Mouse (Mus musculus): ENCODE data around the gene Tmprss13. TPM values are rescaled to one million over a fixed set of nuclear protein-coding genes. Genes with fewer than 3 reads are reported as not detected.

Gene Tmprss13
- polyA plus RNA-seq, 1 experiment from 2014 or later = not detected

DNA sequence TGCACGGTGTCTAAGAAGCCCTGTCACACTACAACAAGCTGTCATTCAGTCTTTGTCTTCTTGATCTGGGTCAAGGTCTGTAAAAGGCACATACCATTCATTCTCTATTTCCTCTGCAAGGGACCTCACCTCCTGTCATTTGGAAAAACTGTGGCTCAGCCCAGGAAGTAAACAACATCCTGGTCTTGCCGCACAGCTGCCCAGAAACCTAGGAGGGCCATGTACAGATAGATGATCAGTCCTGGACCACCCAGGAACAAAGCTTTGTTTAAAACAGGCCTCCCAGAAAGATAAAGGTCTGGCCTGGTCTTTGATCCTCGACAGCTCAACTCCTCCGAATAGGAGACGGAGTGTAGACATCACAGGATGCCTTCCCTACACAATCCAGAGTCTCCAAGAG is 31.0 kb downstream of the Tmprss13 start:
- H3K9me3 ChIP-seq (replicated peaks; ENCODE audit: control insufficient read depth, low read length, poor library complexity, severe bottlenecking) = no peaks in the 10 kb centered on the region
- no peaks in the 10 kb centered on the region for H3K4me1 ChIP-seq (ENCODE audit: control insufficient read depth, insufficient read depth, low read length)
- no peaks in the 10 kb centered on the region for H3K36me3 ChIP-seq (ENCODE audit: control insufficient read depth, insufficient read depth, low read length)
- H3K27me3 ChIP-seq (ENCODE audit: control insufficient read depth, insufficient read depth, low read depth, low read length) = no peaks in the 10 kb centered on the region
- no peak for ATAC-seq
- H3K4me2 ChIP-seq (ENCODE audit: low read length) = no peak overlapping the region
- no peak overlapping the region for H3K4me3 ChIP-seq (ENCODE audit: low read depth, low read length)
- WGBS = 44% methylated on average over 5 of the region's 5 CpGs
- no peak overlapping the region for H3K27ac ChIP-seq (ENCODE audit: low read length)
- H3K9ac ChIP-seq (ENCODE audit: low read depth, low read length) = no peak overlapping the region

DNA sequence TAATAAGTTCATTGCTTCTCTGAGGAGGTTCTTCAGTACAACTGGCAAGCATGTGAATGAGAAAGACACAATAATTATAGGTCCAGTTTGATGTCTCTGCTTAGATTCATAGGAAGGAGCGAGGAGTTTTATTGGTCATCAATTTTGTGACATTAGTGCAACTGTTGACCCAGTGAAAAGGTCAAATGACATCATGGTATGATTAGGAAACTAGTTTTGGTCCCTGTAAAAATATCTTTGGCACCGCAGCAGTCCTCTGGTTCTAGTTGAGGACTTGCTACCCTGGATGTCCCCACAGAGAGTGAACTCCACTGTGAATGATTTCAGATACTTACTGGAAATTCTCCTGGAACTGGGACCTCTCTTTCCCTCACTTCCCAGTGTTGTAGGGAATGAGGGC is 36.3 kb downstream of the Tmprss13 start:
- Histone ChIP-seq H3K27me3 (ENCODE audit: control insufficient read depth, insufficient read depth, low read depth, low read length) (no peaks in the 10 kb centered on the region), H3K9me3 (replicated peaks; ENCODE audit: control insufficient read depth, low read length, poor library complexity, severe bottlenecking) (no peaks in the 10 kb centered on the region), H3K36me3 (ENCODE audit: control insufficient read depth, insufficient read depth, low read length) (no peaks in the 10 kb centered on the region), H3K4me3 (ENCODE audit: low read depth, low read length) (no peak overlapping the region), H3K27ac (ENCODE audit: low read length) (no peak overlapping the region), H3K4me2 (ENCODE audit: low read length) (no peak overlapping the region), H3K4me1 (ENCODE audit: control insufficient read depth, insufficient read depth, low read length) (no peaks in the 10 kb centered on the region), H3K9ac (ENCODE audit: low read depth, low read length) (no peak overlapping the region)
- no peak for ATAC-seq
- 85% methylated on average over 2 of the region's 2 CpGs for WGBS

DNA sequence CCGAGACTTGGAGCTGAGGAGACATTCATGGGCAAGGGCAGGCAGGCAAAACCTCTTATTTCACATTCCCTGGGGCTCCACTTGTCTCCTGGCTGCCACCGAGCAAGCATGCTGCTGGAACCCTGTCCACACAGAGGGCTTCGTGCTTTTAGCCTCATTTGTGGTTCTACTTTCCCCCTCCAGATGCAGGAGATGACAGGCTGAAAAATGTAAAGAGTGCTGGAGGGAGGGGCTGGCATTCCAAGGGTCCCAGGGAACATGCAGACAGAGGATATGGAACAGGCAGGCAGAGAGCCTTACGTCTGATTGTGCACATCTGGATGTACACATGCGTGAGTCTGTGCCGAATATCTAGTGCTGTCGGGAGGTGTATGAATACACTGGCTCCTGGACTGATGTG is 39.5 kb downstream of the Tmprss13 start:
- ATAC-seq = no peak
- 83% methylated on average over 7 of the region's 7 CpGs for WGBS
- Histone ChIP-seq H3K36me3 (ENCODE audit: control insufficient read depth, insufficient read depth, low read length) (no peaks in the 10 kb centered on the region), H3K4me2 (ENCODE audit: low read length) (no peak overlapping the region), H3K27me3 (ENCODE audit: control insufficient read depth, insufficient read depth, low read depth, low read length) (no peaks in the 10 kb centered on the region), H3K9me3 (replicated peaks; ENCODE audit: control insufficient read depth, low read length, poor library complexity, severe bottlenecking) (no peaks in the 10 kb centered on the region), H3K9ac (ENCODE audit: low read depth, low read length) (no peak overlapping the region), H3K27ac (ENCODE audit: low read length) (no peak overlapping the region), H3K4me1 (ENCODE audit: control insufficient read depth, insufficient read depth, low read length) (no peaks in the 10 kb centered on the region), H3K4me3 (ENCODE audit: low read depth, low read length) (no peak overlapping the region)

GRCm38 (mm10) chr9:45362051-45362461 is 43.2 kb downstream of the Tmprss13 start:
- 39% methylated on average over 2 of the region's 2 CpGs for WGBS
- Histone ChIP-seq H3K27ac (ENCODE audit: low read length) (no peak overlapping the region), H3K4me2 (ENCODE audit: low read length) (no peak overlapping the region), H3K4me3 (ENCODE audit: low read depth, low read length) (no peak overlapping the region), H3K9ac (ENCODE audit: low read depth, low read length) (no peak overlapping the region), H3K36me3 (ENCODE audit: control insufficient read depth, insufficient read depth, low read length) (no peaks in the 10 kb centered on the region), H3K27me3 (ENCODE audit: control insufficient read depth, insufficient read depth, low read depth, low read length) (no peaks in the 10 kb centered on the region), H3K4me1 (ENCODE audit: control insufficient read depth, insufficient read depth, low read length) (no peaks in the 10 kb centered on the region), H3K9me3 (replicated peaks; ENCODE audit: control insufficient read depth, low read length, poor library complexity, severe bottlenecking) (no peaks in the 10 kb centered on the region)
- no peak for ATAC-seq

GRCm38 (mm10) chr9:45363639-45364214 is 44.8 kb downstream of the Tmprss13 start:
- Histone ChIP-seq H3K27ac (ENCODE audit: low read length) (no peak overlapping the region), H3K4me2 (ENCODE audit: low read length) (no peak overlapping the region), H3K4me1 (ENCODE audit: control insufficient read depth, insufficient read depth, low read length) (no peaks in the 10 kb centered on the region), H3K9me3 (replicated peaks; ENCODE audit: control insufficient read depth, low read length, poor library complexity, severe bottlenecking) (no peaks in the 10 kb centered on the region), H3K27me3 (ENCODE audit: control insufficient read depth, insufficient read depth, low read depth, low read length) (no peaks in the 10 kb centered on the region), H3K4me3 (ENCODE audit: low read depth, low read length) (no peak overlapping the region), H3K9ac (ENCODE audit: low read depth, low read length) (no peak overlapping the region), H3K36me3 (ENCODE audit: control insufficient read depth, insufficient read depth, low read length) (no peaks in the 10 kb centered on the region)
- WGBS = 58% methylated on average over 7 of the region's 7 CpGs
- ATAC-seq = no peak

GRCm38 (mm10) chr9:45367716-45368115 is 48.8 kb downstream of the Tmprss13 start:
- Histone ChIP-seq H3K4me2 (ENCODE audit: low read length) (no peak overlapping the region), H3K4me1 (ENCODE audit: control insufficient read depth, insufficient read depth, low read length) (peaks cover 25% of the 10 kb centered on the region), H3K9ac (ENCODE audit: low read depth, low read length) (no peak overlapping the region), H3K9me3 (replicated peaks; ENCODE audit: control insufficient read depth, low read length, poor library complexity, severe bottlenecking) (no peaks in the 10 kb centered on the region), H3K36me3 (ENCODE audit: control insufficient read depth, insufficient read depth, low read length) (no peaks in the 10 kb centered on the region), H3K27me3 (ENCODE audit: control insufficient read depth, insufficient read depth, low read depth, low read length) (no peaks in the 10 kb centered on the region), H3K4me3 (ENCODE audit: low read depth, low read length) (no peak overlapping the region), H3K27ac (ENCODE audit: low read length) (no peak overlapping the region)
- 81% methylated on average over 8 of the region's 8 CpGs for WGBS
- ATAC-seq = no peak

GRCm38 (mm10) chr9:45368341-45368901 is 49.5 kb downstream of the Tmprss13 start:
- no peaks in the 10 kb centered on the region for H3K27me3 ChIP-seq (ENCODE audit: control insufficient read depth, insufficient read depth, low read depth, low read length)
- no peak for ATAC-seq
- no peak overlapping the region for H3K9ac ChIP-seq (ENCODE audit: low read depth, low read length)
- peaks cover 27% of the 10 kb centered on the region for H3K4me1 ChIP-seq (ENCODE audit: control insufficient read depth, insufficient read depth, low read length)
- H3K36me3 ChIP-seq (ENCODE audit: control insufficient read depth, insufficient read depth, low read length) = no peaks in the 10 kb centered on the region
- 81% methylated on average over 5 of the region's 5 CpGs for WGBS
- H3K4me2 ChIP-seq (ENCODE audit: low read length) = no peak overlapping the region
- H3K4me3 ChIP-seq (ENCODE audit: low read depth, low read length) = no peak overlapping the region
- no peaks in the 10 kb centered on the region for H3K9me3 ChIP-seq (replicated peaks; ENCODE audit: control insufficient read depth, low read length, poor library complexity, severe bottlenecking)
- H3K27ac ChIP-seq (ENCODE audit: low read length) = no peak overlapping the region

DNA sequence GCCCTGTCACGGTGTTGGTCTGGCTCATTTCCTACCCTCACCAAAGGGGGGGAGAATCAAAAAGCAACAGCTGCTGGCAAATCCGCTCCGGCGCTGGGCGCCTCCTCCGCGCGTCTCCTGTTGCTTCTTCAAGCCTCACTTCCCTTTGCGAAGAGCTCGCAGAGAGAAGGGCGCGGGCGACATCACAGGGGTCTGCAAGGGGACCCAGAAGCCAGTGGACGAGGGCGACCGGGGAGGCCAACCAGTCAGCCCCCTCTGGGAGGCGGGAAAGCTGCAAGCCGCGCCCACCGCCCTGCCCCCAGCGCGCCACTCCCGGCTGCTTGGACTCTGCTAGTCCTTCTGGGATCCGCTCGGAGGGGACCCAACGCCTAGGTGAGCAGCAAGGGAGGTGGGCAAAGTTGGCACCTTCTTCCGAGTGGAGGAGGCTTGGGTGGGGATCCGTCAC is 51.2 kb downstream of the Tmprss13 start, which contains the start of gene Fxyd6:
Gene Fxyd6 (plus strand): TSS at position 69 of the 445 bp plus-strand sequence.
- peak; percentile 79 for ATAC-seq
- Histone ChIP-seq H3K4me3 (ENCODE audit: low read depth, low read length) (peak within 1 kb of the TSS; percentile 82), H3K9ac (ENCODE audit: low read depth, low read length) (peak within 1 kb of the TSS; percentile 87), H3K27me3 (ENCODE audit: control insufficient read depth, insufficient read depth, low read depth, low read length) (no peaks in the 10 kb centered on the region), H3K4me1 (ENCODE audit: control insufficient read depth, insufficient read depth, low read length) (peaks cover 27% of the 10 kb centered on the region), H3K36me3 (ENCODE audit: control insufficient read depth, insufficient read depth, low read length) (no peaks in the 10 kb centered on the region), H3K27ac (ENCODE audit: low read length) (peak within 1 kb of the TSS; percentile 92), H3K4me2 (ENCODE audit: low read length) (peak within 1 kb of the TSS; percentile 75), H3K9me3 (replicated peaks; ENCODE audit: control insufficient read depth, low read length, poor library complexity, severe bottlenecking) (no peaks in the 10 kb centered on the region)
- under 1% methylated on average over 28 of the region's 28 CpGs for WGBS

DNA sequence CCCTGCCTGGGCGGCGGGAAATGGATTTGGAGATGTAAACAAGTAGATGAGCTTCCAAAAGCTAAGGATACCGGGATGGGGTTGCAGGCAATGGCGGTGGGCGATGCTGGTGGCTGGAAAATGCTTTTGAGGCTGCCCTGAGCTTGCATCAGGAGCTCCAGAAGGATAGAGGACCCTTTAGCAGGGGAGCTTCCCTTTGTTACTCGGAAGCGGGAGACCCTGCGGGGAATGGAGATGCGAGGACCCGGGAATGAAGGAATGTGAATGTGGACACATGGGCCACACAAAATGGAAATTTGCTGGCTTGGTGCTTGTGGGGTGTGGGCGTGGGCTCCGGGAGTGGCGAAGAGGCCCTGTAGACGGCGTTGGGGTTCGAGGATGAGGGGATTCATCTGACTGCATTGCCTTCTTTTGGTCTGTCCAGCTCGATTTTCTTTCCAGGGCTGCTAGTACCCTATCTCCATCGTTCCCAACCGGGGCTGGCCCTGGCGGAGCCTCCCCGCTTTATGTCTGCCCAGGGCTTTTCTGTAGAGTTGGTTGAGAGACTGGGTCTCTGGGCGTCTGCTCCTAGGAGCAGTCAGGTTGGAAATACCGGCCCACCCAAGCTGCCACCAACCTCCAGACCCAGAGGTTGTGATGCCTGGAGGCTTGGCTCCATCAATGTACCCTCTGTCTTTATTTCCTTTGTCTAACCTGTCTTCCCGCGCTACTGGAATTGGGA is 51.9 kb downstream of the Tmprss13 start:
- no peaks in the 10 kb centered on the region for H3K9me3 ChIP-seq (replicated peaks; ENCODE audit: control insufficient read depth, low read length, poor library complexity, severe bottlenecking)

More for the DNA sequence above, 51.9 kb downstream of the Tmprss13 start:
- H3K9ac ChIP-seq (ENCODE audit: low read depth, low read length) = peak overlapping the region; percentile 87
- no peaks in the 10 kb centered on the region for H3K27me3 ChIP-seq (ENCODE audit: control insufficient read depth, insufficient read depth, low read depth, low read length)
- H3K4me2 ChIP-seq (ENCODE audit: low read length) = peak overlapping the region; percentile 75
- peak; percentile 52 for ATAC-seq
- peaks cover 27% of the 10 kb centered on the region for H3K4me1 ChIP-seq (ENCODE audit: control insufficient read depth, insufficient read depth, low read length)
- WGBS = 4% methylated on average over 25 of the region's 25 CpGs
- no peaks in the 10 kb centered on the region for H3K36me3 ChIP-seq (ENCODE audit: control insufficient read depth, insufficient read depth, low read length)
- peak overlapping the region; percentile 82 for H3K4me3 ChIP-seq (ENCODE audit: low read depth, low read length)
- H3K27ac ChIP-seq (ENCODE audit: low read length) = peak overlapping the region; percentile 92
